Mouse (Mus musculus) brain, embryonic 14.5 days (tissue): ENCODE data around the gene D930048N14Rik. TPM values are rescaled to one million over a fixed set of nuclear protein-coding genes. Genes with fewer than 3 reads are reported as not detected.
"Not testable (repeated sequence)": the region's sequence is repeated elsewhere in the genome, so short reads cannot be mapped to it uniquely, and the experiment has no call there.

Experiments used
- DNase-seq: peaks from one replicate; pipeline ENCODE4 v3.0.0-alpha.2; 2011; ENCODE audit warnings: low read depth
- CTCF ChIP-seq: fragments of 200-500 bp; IDR thresholded peaks from 2 replicates; pipeline ENCODE4 v1.5.1; 2012; ENCODE audit warnings: inconsistent platforms, mild to moderate bottlenecking, moderate library complexity, borderline replicate concordance; ENCODE audit not compliant: insufficient read depth, insufficient read length; ENCODE audit errors: extremely low read depth
- POLR2A ChIP-seq: fragments of 200-500 bp; IDR thresholded peaks from 2 replicates; pipeline ENCODE4 v1.6.1; 2012; ENCODE audit warnings: mild to moderate bottlenecking, inconsistent platforms, borderline replicate concordance; ENCODE audit not compliant: poor library complexity, insufficient read depth, insufficient read length, severe bottlenecking; ENCODE audit errors: extremely low read depth
- polyA plus RNA-seq: library from polyadenylated mRNA; depleted of rRNA; stranded (reverse); fragments of >200 nt; gene quantifications from 2 replicates; pipeline ENCODE4 v1.2.3, GENCODE M21; 2012; rRNA removed

Gene D930048N14Rik
- polyA plus RNA-seq, 1 experiment, result 2.1 TPM

DNA sequence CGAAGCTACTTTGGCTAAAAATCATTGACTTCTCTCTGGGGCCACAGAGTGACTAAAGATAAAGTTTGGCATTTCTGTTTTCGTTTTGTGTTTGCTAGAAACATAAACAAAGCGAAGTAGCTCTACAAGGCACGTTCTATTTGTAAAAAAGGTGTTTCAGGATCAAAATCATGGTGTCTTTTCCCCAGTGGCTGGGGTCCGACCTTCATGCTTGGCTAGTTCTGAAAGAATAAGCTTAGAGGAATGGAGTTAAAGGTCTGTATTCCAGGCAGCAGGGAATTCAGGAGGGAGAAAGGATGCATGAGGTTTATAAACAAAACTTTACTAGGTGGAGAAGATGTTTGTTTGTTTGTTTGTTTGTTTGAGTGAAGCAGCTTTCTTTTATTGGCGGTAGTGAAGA, 38.6 kb downstream of the D930048N14Rik start:
- no peak for DNase-seq
- no peak for TF ChIP-seq CTCF
- TF ChIP-seq POLR2A, result no peak

DNA sequence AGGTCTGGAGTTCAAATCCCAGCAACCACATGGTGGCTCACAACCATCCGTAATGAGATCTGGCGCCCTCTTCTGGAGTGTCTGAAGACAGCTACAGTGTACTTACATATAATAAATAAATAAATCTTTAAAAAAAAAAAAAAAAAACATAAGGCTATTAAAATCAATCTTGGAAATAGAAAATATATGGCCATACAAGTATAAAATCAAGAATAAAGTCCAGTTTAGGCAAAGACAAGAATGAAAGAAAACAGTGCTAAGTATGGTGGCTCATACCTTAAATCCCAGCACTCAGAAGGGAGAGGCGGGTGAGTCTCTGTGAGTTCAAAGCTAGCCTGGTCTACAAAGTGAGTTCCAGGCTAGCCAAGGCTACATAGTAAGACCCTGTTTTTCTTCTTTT, 39.8 kb downstream of the D930048N14Rik start:
- DNase-seq, result not testable (repeated sequence)

DNA sequence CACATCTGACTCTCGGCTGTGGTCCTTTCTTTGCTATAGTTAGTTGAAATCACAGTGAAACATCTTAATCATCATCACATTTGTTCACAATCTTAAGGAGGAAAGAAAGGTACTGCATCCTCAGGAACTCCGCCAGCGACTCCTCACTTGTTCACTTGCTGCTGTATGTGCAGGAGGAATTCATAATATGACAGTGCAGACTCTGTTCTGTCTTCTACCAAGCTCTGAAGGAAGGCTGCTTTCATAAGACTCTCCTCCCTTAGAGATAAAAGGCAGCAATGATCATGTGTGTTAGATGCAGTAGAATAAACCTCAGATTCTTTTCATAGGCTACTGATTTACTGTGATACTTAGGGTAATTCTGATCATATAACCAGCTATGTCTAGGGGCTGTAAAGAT, 44.2 kb downstream of the D930048N14Rik start:
- DNase-seq, result no peak
- TF ChIP-seq CTCF (no peak), POLR2A (no peak)

DNA sequence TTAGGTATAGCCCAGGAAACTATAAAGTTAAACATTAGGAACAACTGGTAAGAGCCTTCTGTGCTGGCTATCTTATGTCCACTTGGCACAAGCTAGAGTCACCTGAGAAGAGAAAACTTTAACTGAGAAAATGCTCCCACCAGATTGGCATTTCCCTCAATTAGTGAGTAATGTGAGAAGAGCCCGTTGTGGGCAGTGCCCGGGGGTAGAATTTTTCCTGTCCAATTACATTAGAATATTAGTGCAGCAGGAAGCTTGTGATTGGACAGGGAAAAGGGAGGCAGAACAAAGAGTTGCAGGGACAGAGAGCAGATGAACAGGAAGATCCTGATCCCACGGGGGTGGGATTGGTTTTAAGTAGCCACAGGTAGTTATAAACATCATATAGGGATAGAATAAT, 52.1 kb downstream of the D930048N14Rik start:
- DNase-seq, result no peak

DNA sequence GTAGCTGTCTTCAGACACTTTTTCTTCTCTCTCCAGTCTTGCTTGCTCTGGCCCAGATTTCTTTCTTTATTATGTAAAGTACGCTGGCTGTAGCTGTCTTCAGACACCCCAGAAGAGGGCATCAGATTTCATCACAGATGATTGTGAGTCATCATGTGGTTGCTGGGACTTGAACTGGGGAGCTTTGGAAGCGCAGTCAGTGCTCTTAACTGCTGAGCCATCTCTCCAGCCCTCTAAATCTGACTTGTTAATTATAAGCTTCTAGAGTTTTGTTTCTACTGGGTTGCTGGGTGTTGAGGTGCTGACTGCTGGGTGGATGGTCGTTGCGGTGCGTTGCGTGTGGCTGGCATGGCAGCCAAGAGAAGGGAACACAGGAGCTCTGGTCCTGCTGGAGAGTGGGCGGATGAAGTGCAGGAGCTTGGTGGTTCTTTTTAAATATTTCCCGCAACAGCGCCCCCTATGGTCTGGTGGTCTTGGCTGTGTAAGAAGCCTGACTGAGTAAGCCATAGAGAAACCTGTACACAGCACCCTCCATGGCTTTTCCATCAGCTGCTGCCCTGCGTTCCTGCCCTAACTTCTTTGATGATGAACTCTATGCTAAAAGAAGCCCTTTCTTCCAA, 52.7 kb downstream of the D930048N14Rik start:
- TF ChIP-seq POLR2A (no peak), CTCF (peak; percentile 32; the same call in 1 of the 2 replicates)
- peak; percentile 7 for DNase-seq

More for the DNA sequence above, 52.1 kb downstream of the D930048N14Rik start:
- TF ChIP-seq CTCF (no peak), POLR2A (no peak)

DNA sequence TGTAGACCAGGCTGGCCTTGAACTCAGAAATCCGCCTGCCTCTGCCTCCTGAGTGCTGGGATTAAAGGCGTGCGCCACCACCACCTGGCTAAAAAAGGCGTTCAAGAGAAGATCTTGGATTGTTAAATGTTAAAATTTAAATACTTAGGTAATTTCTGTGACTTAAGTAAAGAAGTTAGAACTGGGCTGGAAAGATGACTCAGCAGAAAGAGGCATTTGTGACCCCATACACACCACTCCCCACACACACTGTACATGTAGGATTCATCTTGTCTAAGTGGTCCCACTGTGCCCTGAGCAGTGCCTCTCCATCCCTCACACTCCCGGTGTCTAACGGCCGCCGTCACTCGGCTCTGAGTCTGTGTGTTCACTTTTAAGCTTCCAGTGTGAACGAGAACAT, 55.7 kb downstream of the D930048N14Rik start:
- TF ChIP-seq CTCF (no peak), POLR2A (no peak)
- DNase-seq, result no peak

DNA sequence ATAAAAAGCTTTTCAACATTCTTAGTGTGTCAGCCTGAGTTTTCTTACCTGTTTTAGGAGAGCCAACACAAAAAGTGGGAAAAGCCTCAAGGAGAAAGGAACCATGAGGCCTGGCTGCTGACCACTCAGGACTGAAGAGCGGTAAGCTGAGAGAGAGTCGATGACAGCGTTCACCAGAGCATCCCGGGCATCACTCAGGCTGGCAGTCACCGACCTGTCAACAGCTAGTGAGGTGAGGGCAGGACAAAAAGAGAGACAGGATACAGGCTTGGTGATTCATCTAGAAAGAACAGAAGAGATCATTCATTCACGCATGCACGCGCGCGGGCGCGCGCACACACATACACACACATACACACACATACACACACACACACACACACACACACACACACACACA, 56.3 kb downstream of the D930048N14Rik start:
- TF ChIP-seq CTCF (no peak), POLR2A (no peak)
- no peak for DNase-seq

Other genes starting within 250 kb of the D930048N14Rik start
- 6.6 and 9.3 TPM in 2 replicates for gene Phykpl, start 66.2 kb upstream of the D930048N14Rik start, polyA plus RNA-seq
- 597 and 651 TPM in 2 replicates for gene Hnrnpab, start 44.1 kb upstream of the D930048N14Rik start, polyA plus RNA-seq
- gene Nhp2, start 31.2 kb upstream of the D930048N14Rik start, polyA plus RNA-seq, result 69.2 and 78.5 TPM in 2 replicates
- gene Rmnd5b, start 15.1 kb upstream of the D930048N14Rik start, polyA plus RNA-seq, result 70.7 and 84.3 TPM in 2 replicates
- gene N4bp3, start 112 bp upstream of the D930048N14Rik start, polyA plus RNA-seq, result 7.5 and 11.2 TPM in 2 replicates
- gene 0610009B22Rik, start 37.9 kb downstream of the D930048N14Rik start, polyA plus RNA-seq, result 44.6 and 59.5 TPM in 2 replicates
- gene Sec24a, start 112.7 kb downstream of the D930048N14Rik start, polyA plus RNA-seq, result 8.3 and 13.9 TPM in 2 replicates
- gene Sar1b, start 112.7 kb downstream of the D930048N14Rik start, polyA plus RNA-seq, result 91.1 and 97.9 TPM in 2 replicates
- gene Jade2, start 206.7 kb downstream of the D930048N14Rik start, polyA plus RNA-seq, result 0.93 and 1.1 TPM in 2 replicates